Mouse (Mus musculus): ENCODE measurements around the gene Cd63. TPM values are rescaled to one million over a fixed set of nuclear protein-coding genes. Genes with fewer than 3 reads are reported as not detected.

The Cd63 gene
- polyA plus RNA-seq, 2 experiments = 29.6 to 85.0 TPM

GRCm38 (mm10) chr10:128935826-128936440 lies 35.1 kb downstream of the Cd63 start:
- no peak for DNase-seq (ENCODE audit: low read depth in 3 of 3, low spot score in 3 of 3)
- TF ChIP-seq CTCF (IDR thresholded peaks at IDR 0.05; ENCODE audit: low read depth) (no peak), EP300 (IDR thresholded peaks at IDR 0.05; ENCODE audit: low read depth) (no peak)
- Histone ChIP-seq H3K9me3 (ENCODE audit: control insufficient read depth, low read length) (no peaks in the 10 kb centered on the region), H3K4me2 (ENCODE audit: low read depth) (no peak overlapping the region), H3K27me3 (ENCODE audit: control insufficient read depth, insufficient read depth, low read length) (peaks cover 52% of the 10 kb centered on the region), H3K36me3 (replicated peaks; ENCODE audit: control insufficient read depth, insufficient read depth, low read depth) (no peaks in the 10 kb centered on the region), H3K4me3 (ENCODE audit: insufficient read depth in 1 of 2, low read depth in 2 of 2, low read length in 2 of 2) (no peak overlapping the region), H3K27ac (no peak overlapping the region), H3K9ac (replicated peaks) (no peak overlapping the region), H3K4me1 (replicated peaks; ENCODE audit: control insufficient read depth in 2 of 2, insufficient read depth in 2 of 2, low read length in 1 of 2) (no peaks in the 10 kb centered on the region)
- 51% methylated on average over 8 of the region's 8 CpGs for WGBS (ENCODE audit: insufficient replicate concordance)
- no peak for ATAC-seq (ENCODE audit: insufficient read depth)

GRCm38 (mm10) chr10:128937756-128938390 lies 37.1 kb downstream of the Cd63 start:
- Histone ChIP-seq H3K27me3 (ENCODE audit: control insufficient read depth, insufficient read depth, low read length) (peaks cover 34% of the 10 kb centered on the region), H3K4me2 (ENCODE audit: low read depth) (no peak overlapping the region), H3K27ac (no peak overlapping the region), H3K4me1 (replicated peaks; ENCODE audit: control insufficient read depth in 2 of 2, insufficient read depth in 2 of 2, low read length in 1 of 2) (no peaks in the 10 kb centered on the region), H3K4me3 (ENCODE audit: insufficient read depth in 1 of 2, low read depth in 2 of 2, low read length in 2 of 2) (no peak overlapping the region), H3K36me3 (replicated peaks; ENCODE audit: control insufficient read depth, insufficient read depth, low read depth) (no peaks in the 10 kb centered on the region), H3K9ac (replicated peaks) (no peak overlapping the region), H3K9me3 (ENCODE audit: control insufficient read depth, low read length) (no peaks in the 10 kb centered on the region)
- 58% methylated on average over 12 of the region's 12 CpGs for WGBS (ENCODE audit: insufficient replicate concordance)
- TF ChIP-seq EP300 (IDR thresholded peaks at IDR 0.05; ENCODE audit: low read depth) (no peak), CTCF (IDR thresholded peaks at IDR 0.05; ENCODE audit: low read depth) (no peak)
- ATAC-seq (ENCODE audit: insufficient read depth) = no peak
- DNase-seq (ENCODE audit: low read depth in 3 of 3, low spot score in 3 of 3) = no peak

- Histone ChIP-seq H3K9me3 (ENCODE audit: control insufficient read depth, low read length) (no peaks in the 10 kb centered on the region), H3K36me3 (replicated peaks; ENCODE audit: control insufficient read depth, insufficient read depth, low read depth) (no peaks in the 10 kb centered on the region), H3K27me3 (ENCODE audit: control insufficient read depth, insufficient read depth, low read length) (peaks cover 28% of the 10 kb centered on the region), H3K4me3 (ENCODE audit: insufficient read depth in 1 of 2, low read depth in 2 of 2, low read length in 2 of 2) (no peak overlapping the region), H3K9ac (replicated peaks) (no peak overlapping the region), H3K4me2 (ENCODE audit: low read depth) (no peak overlapping the region), H3K4me1 (replicated peaks; ENCODE audit: control insufficient read depth in 2 of 2, insufficient read depth in 2 of 2, low read length in 1 of 2) (no peaks in the 10 kb centered on the region), H3K27ac (no peak overlapping the region)
- 62% methylated on average over 9 of the region's 9 CpGs for WGBS (ENCODE audit: insufficient replicate concordance)
- DNase-seq (ENCODE audit: low read depth in 3 of 3, low spot score in 3 of 3) (no peak), ATAC-seq (ENCODE audit: insufficient read depth) (no peak)
- TF ChIP-seq CTCF (IDR thresholded peaks at IDR 0.05; ENCODE audit: low read depth) (no peak), EP300 (IDR thresholded peaks at IDR 0.05; ENCODE audit: low read depth) (no peak)
Measured at GRCm38 (mm10) chr10:128938457-128938856, 37.7 kb downstream of the Cd63 start.

GRCm38 (mm10) chr10:128938974-128939373 lies 38.2 kb downstream of the Cd63 start:
- no peaks in the 10 kb centered on the region for H3K36me3 ChIP-seq (replicated peaks; ENCODE audit: control insufficient read depth, insufficient read depth, low read depth)
- no peak overlapping the region for H3K9ac ChIP-seq (replicated peaks)
- DNase-seq (ENCODE audit: low read depth in 3 of 3, low spot score in 3 of 3) (no peak), ATAC-seq (ENCODE audit: insufficient read depth) (no peak)
- no peaks in the 10 kb centered on the region for H3K4me1 ChIP-seq (replicated peaks; ENCODE audit: control insufficient read depth in 2 of 2, insufficient read depth in 2 of 2, low read length in 1 of 2)
- no peak overlapping the region for H3K27ac ChIP-seq
- no peaks in the 10 kb centered on the region for H3K9me3 ChIP-seq (ENCODE audit: control insufficient read depth, low read length)
- H3K4me3 ChIP-seq (ENCODE audit: insufficient read depth in 1 of 2, low read depth in 2 of 2, low read length in 2 of 2) = no peak overlapping the region
- WGBS (ENCODE audit: insufficient replicate concordance) = 49% methylated on average over 5 of the region's 5 CpGs
- H3K27me3 ChIP-seq (ENCODE audit: control insufficient read depth, insufficient read depth, low read length) = peaks cover 24% of the 10 kb centered on the region
- no peak overlapping the region for H3K4me2 ChIP-seq (ENCODE audit: low read depth)
- TF ChIP-seq CTCF (IDR thresholded peaks at IDR 0.05; ENCODE audit: low read depth) (no peak), EP300 (IDR thresholded peaks at IDR 0.05; ENCODE audit: low read depth) (no peak)

- Histone ChIP-seq H3K4me3 (ENCODE audit: insufficient read depth in 1 of 2, low read depth in 2 of 2, low read length in 2 of 2) (no peak overlapping the region), H3K27me3 (ENCODE audit: control insufficient read depth, insufficient read depth, low read length) (peaks cover 8% of the 10 kb centered on the region), H3K4me2 (ENCODE audit: low read depth) (no peak overlapping the region), H3K9ac (replicated peaks) (no peak overlapping the region), H3K4me1 (replicated peaks; ENCODE audit: control insufficient read depth in 2 of 2, insufficient read depth in 2 of 2, low read length in 1 of 2) (no peaks in the 10 kb centered on the region), H3K9me3 (ENCODE audit: control insufficient read depth, low read length) (no peaks in the 10 kb centered on the region), H3K27ac (no peak overlapping the region), H3K36me3 (replicated peaks; ENCODE audit: control insufficient read depth, insufficient read depth, low read depth) (no peaks in the 10 kb centered on the region)
- WGBS (ENCODE audit: insufficient replicate concordance) = 52% methylated on average over 10 of the region's 10 CpGs
- DNase-seq (ENCODE audit: low read depth in 3 of 3, low spot score in 3 of 3) = no peak
- no peak for ATAC-seq (ENCODE audit: insufficient read depth)
- TF ChIP-seq CTCF (IDR thresholded peaks at IDR 0.05; ENCODE audit: low read depth) = no peak
- TF ChIP-seq EP300 (IDR thresholded peaks at IDR 0.05; ENCODE audit: low read depth) = no peak
Measured at GRCm38 (mm10) chr10:128940475-128941061, 39.8 kb downstream of the Cd63 start.

Measured in liver, embryonic 14.5 days (tissue).